Mouse (Mus musculus) MEL (cell line): Measurements from ENCODE around the gene Tnfrsf23.

Source experiments
- CTCF ChIP-seq, 3 experiments: IDR thresholded peaks in 2 of 3; conservative IDR thresholded peaks in 1 of 3; 2 replicates each; pipeline ENCODE4 v1.5.1; 2011 to 2012; ENCODE audit warnings: low read length in 3 of 3, low read depth in 2 of 3, mild to moderate bottlenecking in 2 of 3, improper control_type of control experiment in 1 of 3, inconsistent platforms in 1 of 3, mixed read lengths in 1 of 3, moderate library complexity in 1 of 3; ENCODE audit not compliant: control insufficient read depth in 1 of 3, insufficient read depth in 1 of 3, poor library complexity in 1 of 3, severe bottlenecking in 1 of 3
- POLR2A ChIP-seq, 2 experiments: IDR thresholded peaks; 2 replicates each; pipeline ENCODE4 v1.6.1; 2011 to 2012; ENCODE audit warnings: low read length in 2 of 2, mild to moderate bottlenecking in 2 of 2, control low read depth in 1 of 2, improper control_type of control experiment in 1 of 2, low read depth in 1 of 2, moderate library complexity in 1 of 2; ENCODE audit not compliant: control insufficient read depth in 1 of 2, insufficient read depth in 1 of 2, poor library complexity in 1 of 2
- TAL1 ChIP-seq: IDR thresholded peaks from 2 replicates; pipeline ENCODE4 v1.6.1; 2012; ENCODE audit warnings: mild to moderate bottlenecking, inconsistent platforms, low read length, moderate library complexity, mixed read lengths
- USF1 ChIP-seq: IDR thresholded peaks from 2 replicates; pipeline ENCODE4 v1.6.1; 2014; ENCODE audit warnings: low read depth, mild to moderate bottlenecking, inconsistent platforms, low read length, improper control_type of control experiment, moderate library complexity
- ZMIZ1 ChIP-seq: IDR thresholded peaks from 2 replicates; pipeline ENCODE4 v1.6.1; 2012; ENCODE audit warnings: low read depth, mild to moderate bottlenecking, inconsistent platforms, low read length, improper control_type of control experiment, moderate library complexity

DNA sequence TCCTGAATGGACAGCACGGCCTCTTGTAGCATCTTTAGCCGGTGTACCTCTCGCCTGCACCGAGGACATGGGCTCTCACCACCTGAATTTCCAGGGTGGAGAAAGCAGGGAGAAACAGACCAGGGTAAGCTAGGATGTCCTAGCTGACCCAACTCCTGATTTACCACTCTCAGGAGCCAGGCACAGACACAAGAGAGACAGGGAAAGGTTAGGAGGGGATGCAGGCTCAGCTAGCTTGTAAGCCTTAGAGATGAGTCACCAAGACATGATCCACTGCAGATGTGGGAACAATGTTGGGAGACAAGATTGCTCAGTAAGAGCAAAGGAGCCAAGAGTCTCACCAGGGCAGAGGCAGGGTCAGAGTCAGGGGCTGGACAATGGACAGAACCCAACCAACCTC lies 6.2 kb upstream of the Tnfrsf23 start:
- TF ChIP-seq POLR2A (IDR thresholded peaks at IDR 0.05; ENCODE audit: control insufficient read depth in 1 of 2, insufficient read depth in 1 of 2, low read depth in 1 of 2, low read length in 2 of 2, poor library complexity in 1 of 2) (no peak), USF1 (no peak), TAL1 (no peak), ZMIZ1 (no peak), CTCF (IDR thresholded peaks at IDR 0.05 in 2 of 3, conservative IDR thresholded peaks at IDR 0.05 in 1 of 3; ENCODE audit: control insufficient read depth in 1 of 3, insufficient read depth in 1 of 3, low read depth in 2 of 3, low read length in 3 of 3, poor library complexity in 1 of 3, severe bottlenecking in 1 of 3) (no peak)
